Mouse (Mus musculus) bone marrow macrophage, adult 2 months (primary cell): ENCODE results near the gene G3bp2. TPM values are rescaled to one million over a fixed set of nuclear protein-coding genes. Genes with fewer than 3 reads are reported as not detected.
A peak's percentile ranks its signal among the peaks of the same experiment; 100 is the strongest.

Source experiments
- H3K27ac ChIP-seq: 2 replicates; pipeline ENCODE4 v1.5.1; 2012; ENCODE audit warnings: low read depth, low read length; ENCODE audit not compliant: insufficient read depth
- H3K4me1 ChIP-seq: 2 replicates; pipeline ENCODE4 v1.6.1; 2012; ENCODE audit warnings: low read length; ENCODE audit not compliant: control insufficient read depth, insufficient read depth
- H3K4me3 ChIP-seq: 2 replicates; pipeline ENCODE4 v1.5.1; 2012; ENCODE audit warnings: mild to moderate bottlenecking, low read length, moderate library complexity; ENCODE audit not compliant: insufficient read depth
- CTCF ChIP-seq: IDR thresholded peaks from 2 replicates; pipeline ENCODE4 v1.5.1; 2012; ENCODE audit warnings: low read depth, mild to moderate bottlenecking, low read length, moderate library complexity
- POLR2A ChIP-seq: IDR thresholded peaks from 2 replicates; pipeline ENCODE4 v1.6.1; 2012; ENCODE audit warnings: mild to moderate bottlenecking, low read depth, low read length, borderline replicate concordance
- polyA plus RNA-seq: library from polyadenylated mRNA; stranded (reverse); fragments of >200 nt; gene quantifications from 2 replicates; pipeline ENCODE4 v1.2.4, GENCODE M21; 2012; ENCODE audit not compliant: missing spikeins, insufficient read depth, insufficient read length

Gene G3bp2
- polyA plus RNA-seq, 1 experiment, result 112 TPM

- peak within 1 kb of the TSS; percentile 79 for H3K27ac ChIP-seq
- peaks cover 7% of the 10 kb centered on the region for H3K4me1 ChIP-seq
- peak within 1 kb of the TSS; percentile 100 for H3K4me3 ChIP-seq
- TF ChIP-seq POLR2A, result no peak
- TF ChIP-seq CTCF, result no peak
These were observed 39.7 kb downstream of the G3bp2 start, which contains the start of gene Cdkl2 for GRCm38 (mm10) chr5:92043783-92044182. Gene Cdkl2, minus strand, starts transcription at chr5:92043883.

- TF ChIP-seq CTCF (no peak), POLR2A (0 out of 2 replicates have a peak, but pooled peaks have one; percentile 42)
- Histone ChIP-seq H3K27ac (peak overlapping the region; percentile 79), H3K4me1 (peaks cover 7% of the 10 kb centered on the region), H3K4me3 (peak overlapping the region; percentile 100)
These were observed 40.9 kb downstream of the G3bp2 start for GRCm38 (mm10) chr5:92042377-92043348.

DNA sequence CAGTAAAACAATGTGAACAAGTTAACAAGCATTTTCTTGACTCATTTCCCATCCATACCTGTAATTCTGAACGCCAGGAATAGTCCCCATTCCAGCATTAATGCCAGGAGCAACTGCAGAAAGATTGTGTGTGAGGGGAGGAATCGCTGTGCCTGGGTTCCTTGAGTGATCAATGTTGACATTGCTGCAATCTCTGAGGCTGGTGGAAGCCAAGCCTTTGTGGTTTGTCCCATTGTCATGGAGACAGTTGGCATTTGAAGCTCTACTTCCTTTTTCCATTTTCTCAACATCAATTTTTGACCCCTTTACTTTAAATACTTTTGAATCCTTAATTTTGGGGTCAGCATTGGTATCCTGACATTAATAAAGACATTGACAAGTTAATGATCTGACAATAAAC lies 63.6 kb downstream of the G3bp2 start:
- no peak for TF ChIP-seq POLR2A
- TF ChIP-seq CTCF, result no peak
- Histone ChIP-seq H3K4me1 (peaks cover 7% of the 10 kb centered on the region), H3K27ac (no peak overlapping the region), H3K4me3 (no peak overlapping the region)

- H3K27ac ChIP-seq, result no peak overlapping the region
- no peak for TF ChIP-seq POLR2A
- no peak for TF ChIP-seq CTCF
- no peak overlapping the region for H3K4me3 ChIP-seq
- H3K4me1 ChIP-seq, result no peaks in the 10 kb centered on the region
These were observed 71.8 kb downstream of the G3bp2 start for GRCm38 (mm10) chr5:92011756-92012155.

DNA sequence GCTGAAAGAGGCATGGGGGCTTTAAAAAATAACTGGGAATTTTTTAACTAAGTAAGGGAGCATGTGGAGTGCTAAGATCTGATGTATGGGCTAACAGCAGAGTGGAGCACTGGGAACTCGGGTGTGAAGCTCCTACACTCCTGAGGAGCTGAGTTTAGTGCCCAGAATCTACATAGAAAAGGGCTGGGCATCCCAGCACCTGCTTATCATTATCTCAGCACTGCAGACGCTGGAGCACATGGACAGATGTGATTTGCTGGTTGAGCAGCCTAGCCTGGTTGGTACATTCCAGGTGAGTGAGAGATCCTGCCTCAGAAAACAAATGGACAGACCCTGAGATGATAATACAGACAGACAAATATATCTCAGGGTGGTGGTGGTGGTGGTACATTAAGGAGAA lies 73.7 kb downstream of the G3bp2 start:
- H3K27ac ChIP-seq, result no peak overlapping the region
- H3K4me1 ChIP-seq, result no peaks in the 10 kb centered on the region
- TF ChIP-seq CTCF, result no peak
- TF ChIP-seq POLR2A, result no peak
- H3K4me3 ChIP-seq, result no peak overlapping the region

- H3K4me3 ChIP-seq, result no peak overlapping the region
- TF ChIP-seq POLR2A (no peak), CTCF (no peak)
- peaks cover 7% of the 10 kb centered on the region for H3K4me1 ChIP-seq
- H3K27ac ChIP-seq, result no peak overlapping the region
These were observed 80.5 kb downstream of the G3bp2 start for GRCm38 (mm10) chr5:92003011-92003410.

Other genes with a start within 250 kb of the G3bp2 start
- gene Rchy1, start 120.7 kb downstream of the G3bp2 start, polyA plus RNA-seq, result 41.0 and 48.8 TPM in 2 replicates
- gene Odaph, start 96.2 kb downstream of the G3bp2 start, polyA plus RNA-seq, result not detected in 2 replicates
- gene Cdkl2, start 39.8 kb downstream of the G3bp2 start, polyA plus RNA-seq, result 5.4 and 5.8 TPM in 2 replicates
- 44.4 and 47.3 TPM in 2 replicates for gene Uso1, start 54.2 kb upstream of the G3bp2 start, polyA plus RNA-seq
- 1.6 TPM in 1 of 2 replicates, not detected in the other for gene U90926, start 131.7 kb upstream of the G3bp2 start, polyA plus RNA-seq
- 0.40 TPM in 1 of 2 replicates, not detected in the other for gene Ppef2, start 172.6 kb upstream of the G3bp2 start, polyA plus RNA-seq
- 71.6 and 76.6 TPM in 2 replicates for gene Naaa, start 194.5 kb upstream of the G3bp2 start, polyA plus RNA-seq
- gene Sdad1, start 226.8 kb upstream of the G3bp2 start, polyA plus RNA-seq, result 10.2 and 11.1 TPM in 2 replicates
- 0.38 and 0.55 TPM in 2 replicates for gene Cxcl9, start 244.4 kb upstream of the G3bp2 start, polyA plus RNA-seq
- gene Art3, start 248.1 kb upstream of the G3bp2 start, polyA plus RNA-seq, result not detected in 2 replicates